Mouse (Mus musculus) adrenal gland, postnatal 14 days (tissue): ENCODE results near the gene Dnajb5. TPM values are rescaled to one million over a fixed set of nuclear protein-coding genes. Genes with fewer than 3 reads are reported as not detected.

Source experiments
- DNase-seq: peaks from one replicate; pipeline ENCODE4 v3.0.0; 2021; ENCODE audit warnings: mixed read lengths
- long read RNA-seq, 2 experiments: library from polyadenylated mRNA; stranded (forward); transcript quantifications; one replicate each; pipeline ENCODE4 v2.0.0; 2021
- total RNA-seq: library from RNA; stranded (reverse); gene quantifications from 2 replicates; pipeline ENCODE4 v1.2.3, GENCODE M21; 2021

Dnajb5 gene
- 17.6 and 18.4 TPM in 2 replicates for total RNA-seq
- long read RNA-seq, experiment 1, partial matches to known transcripts, result 4 of 7 reads
- long read RNA-seq, experiment 1, other reads (novel, unspliced or antisense), result 0 of 7 reads
- long read RNA-seq, experiment 2, partial matches to known transcripts, result 1 of 2 reads
- long read RNA-seq, experiment 2, other reads (novel, unspliced or antisense), result 1 of 2 reads

DNA sequence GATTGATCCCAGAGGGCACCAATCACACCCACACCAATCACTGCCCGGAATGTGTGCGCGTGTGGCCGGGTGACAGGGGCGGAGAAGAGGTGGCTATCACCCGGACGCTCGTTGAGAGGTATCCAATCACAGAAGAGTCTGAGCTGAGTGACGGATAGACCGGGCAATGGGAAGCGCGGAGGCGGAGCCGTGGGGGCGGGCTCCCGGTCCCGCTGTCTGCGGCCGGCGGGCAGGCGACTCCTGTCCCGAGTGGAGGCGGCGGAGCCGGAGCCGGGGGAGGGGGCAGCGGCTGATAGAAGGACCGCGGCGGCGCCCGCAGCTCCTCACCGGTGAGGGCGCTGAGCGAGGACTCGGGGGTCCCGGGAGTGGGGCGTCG is at the start of gene Dnajb5:
Gene Dnajb5, plus strand, starts transcription at position 139 of the 376 bp plus-strand sequence.
- DNase-seq, result peak; percentile 98

DNA sequence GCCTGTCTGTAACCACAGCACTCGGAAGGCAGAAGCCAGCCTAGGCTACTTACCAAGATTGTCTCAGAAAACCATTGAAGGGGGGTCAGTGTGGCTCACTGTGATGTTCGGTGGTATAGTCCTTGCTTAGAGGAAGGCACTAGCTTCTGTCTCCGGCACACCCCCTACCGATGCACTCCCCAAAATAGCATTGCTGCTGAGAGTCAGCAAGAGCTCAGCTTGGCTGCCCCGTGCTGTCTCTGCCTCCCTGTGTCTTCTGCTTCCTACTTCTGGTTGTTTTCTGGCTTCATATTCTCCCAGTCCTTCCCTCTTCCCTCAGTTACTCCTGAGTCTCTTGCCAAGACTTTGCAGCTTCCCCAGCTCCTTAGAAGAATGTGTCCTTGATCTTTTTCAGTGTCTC is 48.7 kb upstream of the Dnajb5 start:
- DNase-seq, result no peak

DNA sequence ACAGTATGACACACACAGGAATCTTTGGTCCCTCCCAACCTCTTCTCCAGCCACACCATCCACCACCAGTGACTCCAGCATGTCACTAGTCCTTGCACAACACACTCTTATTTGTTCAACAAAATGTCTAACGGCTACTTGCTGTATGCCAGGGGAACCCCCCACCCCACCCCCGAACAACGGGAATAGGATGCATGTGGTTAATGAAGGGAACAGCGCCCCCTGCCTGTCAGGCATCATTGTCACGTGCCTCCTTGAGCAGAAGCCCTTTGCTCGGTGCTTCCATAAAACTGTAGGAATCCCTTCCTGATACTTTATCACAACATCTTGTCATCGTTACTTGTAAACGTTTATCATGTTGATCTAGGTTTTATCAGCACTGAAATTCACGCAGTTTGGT is 47.4 kb upstream of the Dnajb5 start:
- peak; percentile 53 for DNase-seq

DNA sequence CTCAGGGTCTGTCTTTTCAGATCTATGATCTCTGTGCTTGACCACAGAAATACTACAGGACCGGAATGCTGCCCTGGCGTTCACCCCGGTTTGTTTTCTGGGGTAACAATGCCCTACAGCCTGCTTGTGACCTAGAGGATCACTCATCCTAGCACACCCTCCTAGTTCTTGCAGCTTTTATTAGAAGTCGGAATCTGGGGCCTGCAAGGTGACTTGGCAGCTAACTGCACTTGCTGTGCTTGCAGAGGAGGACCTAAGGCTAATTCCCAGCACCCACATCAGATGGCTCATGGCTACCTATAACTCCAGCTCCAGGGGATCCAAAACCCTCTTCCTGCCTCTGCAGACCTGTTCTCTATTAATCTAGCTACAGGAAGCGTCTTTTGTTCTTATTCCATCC is 46.9 kb upstream of the Dnajb5 start:
- no peak for DNase-seq

DNA sequence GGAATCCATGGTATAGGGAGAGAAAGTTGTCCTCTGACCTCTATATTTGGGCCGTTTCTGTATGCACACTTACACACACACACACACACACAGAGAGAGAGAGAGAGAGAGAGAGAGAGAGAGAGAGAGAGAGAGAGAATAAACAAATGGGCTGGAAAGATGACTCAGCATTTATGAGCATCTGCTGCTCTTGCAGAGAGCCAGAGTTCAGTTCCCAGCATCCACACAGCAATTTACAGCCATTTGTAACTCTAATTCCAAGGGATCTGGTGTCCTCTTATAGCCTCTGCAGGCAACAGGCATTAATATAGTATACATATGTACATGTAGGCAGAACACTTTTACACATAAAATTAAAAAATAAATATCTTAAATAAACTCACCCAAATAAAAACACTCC is 45.7 kb upstream of the Dnajb5 start:
- DNase-seq, result no peak

DNA sequence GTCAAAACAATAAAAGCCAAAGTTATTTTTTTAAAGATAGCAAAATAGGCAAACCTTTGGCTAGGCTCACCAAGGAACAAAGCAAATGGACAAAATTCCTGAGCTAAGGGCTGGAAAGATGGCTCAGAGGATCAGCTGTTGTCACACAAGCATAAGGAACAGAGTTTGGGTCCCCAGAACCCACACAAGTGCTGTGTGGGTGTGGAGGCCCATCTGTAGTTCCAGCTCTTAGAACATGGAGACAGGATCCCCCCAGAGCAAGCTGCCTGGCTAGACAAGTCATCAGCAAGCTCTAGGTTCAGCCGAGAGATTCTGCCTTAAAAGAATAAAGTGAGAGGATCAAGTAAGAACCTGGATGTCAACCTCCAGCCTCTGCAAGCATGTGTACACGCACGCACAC is 45.1 kb upstream of the Dnajb5 start:
- no peak for DNase-seq

DNA sequence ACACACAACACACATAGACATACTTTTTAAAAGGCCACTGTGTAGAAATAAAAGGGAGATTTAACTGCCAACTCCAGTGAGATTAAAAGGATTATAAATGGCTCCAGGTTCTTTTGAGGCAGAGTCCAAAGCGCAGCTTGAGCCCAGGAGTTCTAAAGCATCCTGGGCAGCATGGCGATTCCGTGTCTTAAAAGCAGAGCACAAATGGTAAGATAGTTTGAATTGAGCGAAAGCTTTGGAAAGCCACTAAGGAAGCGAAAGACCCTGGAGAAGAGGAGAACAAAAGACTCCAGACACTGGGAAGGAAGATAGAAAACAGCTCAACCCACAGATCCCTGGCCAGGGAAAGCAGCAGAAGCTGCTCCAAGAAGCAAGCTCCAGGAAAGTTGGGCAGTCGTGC is 44.6 kb upstream of the Dnajb5 start:
- no peak for DNase-seq

DNA sequence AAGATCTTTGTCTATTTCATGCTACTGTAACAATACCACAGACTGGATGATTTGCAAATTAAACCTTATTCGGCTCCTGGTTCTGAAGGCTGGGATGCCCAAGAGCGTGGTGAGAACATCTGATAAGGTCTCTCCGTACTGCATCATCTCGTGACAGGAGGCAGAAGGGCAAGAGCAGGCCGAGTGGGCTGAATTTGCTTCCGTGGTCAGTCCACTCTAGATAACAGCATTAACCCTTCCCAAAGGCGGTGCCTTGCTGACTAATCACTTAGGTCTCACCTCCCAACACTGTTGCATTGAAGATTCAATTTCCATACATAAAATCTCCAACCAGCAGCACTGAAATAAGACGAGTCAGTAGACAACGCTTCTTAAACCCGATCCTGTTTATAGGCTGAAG is 36.2 kb upstream of the Dnajb5 start:
- DNase-seq, result no peak

DNA sequence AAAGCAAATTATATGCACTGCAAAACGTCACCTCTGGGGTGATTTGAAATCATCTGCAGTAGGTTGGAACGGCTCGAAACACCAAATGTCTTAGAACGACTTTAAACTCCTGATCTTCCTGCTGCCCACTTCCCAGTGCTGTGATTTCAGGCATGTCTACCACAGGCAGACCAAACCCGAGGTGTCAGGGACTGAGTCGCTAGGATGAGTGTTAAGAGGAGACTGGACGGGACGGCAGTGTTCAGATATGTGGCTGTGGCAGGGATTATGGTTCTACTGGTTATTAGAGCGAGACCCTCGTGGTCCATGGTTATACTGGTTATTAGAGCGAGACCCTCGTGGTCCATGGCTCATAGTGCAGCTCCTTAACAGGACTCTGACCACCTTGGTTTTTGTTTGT is 34.3 kb upstream of the Dnajb5 start:
- DNase-seq, result no peak

DNA sequence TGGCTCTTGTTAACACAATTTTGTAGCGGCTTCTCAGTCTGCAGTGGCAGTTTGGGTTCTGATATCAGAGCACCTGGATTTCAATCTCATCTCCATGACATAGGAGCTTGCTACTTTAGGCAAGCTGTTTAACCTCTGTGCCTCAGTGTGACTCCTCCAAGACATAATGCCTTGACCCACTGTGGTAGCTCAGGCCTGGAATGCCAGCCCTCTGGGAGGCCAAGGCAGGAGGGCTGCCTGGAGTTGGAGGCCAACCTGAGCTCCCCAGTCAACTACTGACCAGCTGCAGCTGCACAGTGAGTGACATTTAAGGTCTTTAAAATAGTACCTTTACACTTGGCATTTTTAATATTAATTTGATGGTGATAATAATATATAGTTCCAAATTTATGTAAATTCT is 33.6 kb upstream of the Dnajb5 start:
- DNase-seq, result no peak

DNA sequence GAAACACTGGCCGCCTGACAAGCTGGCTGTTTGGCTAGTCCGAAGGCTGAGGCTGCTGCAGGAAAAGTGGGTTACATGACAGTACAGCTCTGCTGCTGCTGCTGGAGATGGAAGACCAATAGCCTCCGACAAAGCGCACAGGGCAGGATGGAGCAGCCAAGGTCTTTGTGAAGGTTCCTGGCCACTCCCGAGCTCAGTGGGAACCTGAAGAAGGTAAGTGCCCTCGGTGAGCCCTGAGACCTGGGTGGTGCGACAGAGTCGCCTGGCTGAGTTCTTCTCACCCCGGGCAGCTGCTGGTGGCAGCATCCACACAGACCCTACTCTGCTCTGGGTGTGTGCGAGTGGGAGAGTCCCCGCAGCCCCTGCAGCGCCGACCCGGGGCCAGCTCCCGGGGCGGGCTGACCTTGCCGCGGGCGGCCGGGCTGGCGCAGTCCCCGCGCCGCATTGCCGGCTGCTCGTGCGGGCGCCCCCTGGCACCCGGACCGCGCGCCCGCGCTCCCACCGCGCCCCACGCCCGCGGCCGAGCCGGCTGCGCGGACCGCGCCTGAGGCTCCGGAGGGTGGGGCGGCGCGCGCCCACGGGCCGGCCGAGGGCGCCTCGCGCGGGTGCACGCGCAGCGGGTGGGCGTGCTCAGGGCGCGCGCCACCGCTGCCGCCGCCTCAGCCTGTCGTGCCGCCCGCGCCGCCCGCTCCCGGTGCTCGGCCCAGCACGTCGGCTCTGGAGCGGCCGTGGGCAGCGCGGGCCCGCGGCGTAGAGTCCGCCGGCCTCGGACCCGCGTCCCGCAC is 32.8 kb upstream of the Dnajb5 start, which contains the start of gene Phf24:
Gene Phf24, plus strand, starts transcription at position 44 of the 785 bp plus-strand sequence.
- DNase-seq, result peak; percentile 47

DNA sequence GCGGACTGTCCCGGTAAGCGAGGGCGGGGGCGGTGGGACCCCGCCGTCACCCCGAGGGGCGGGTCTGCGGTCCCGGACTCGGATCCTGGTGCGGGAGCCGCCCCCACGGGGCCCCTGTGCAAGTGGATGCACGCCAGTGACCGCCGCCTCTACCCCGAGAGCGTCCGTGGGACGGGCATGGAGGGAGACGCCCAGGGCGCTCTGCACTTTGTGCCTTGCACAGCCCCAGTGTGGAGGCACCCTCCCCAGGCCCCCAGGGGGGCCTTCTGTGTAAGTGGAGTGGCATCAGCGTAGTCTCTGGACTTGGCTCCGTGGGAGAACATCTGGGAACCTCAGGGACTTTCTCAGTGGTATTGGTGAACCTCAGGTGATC is 32.2 kb upstream of the Dnajb5 start:
- no peak for DNase-seq

DNA sequence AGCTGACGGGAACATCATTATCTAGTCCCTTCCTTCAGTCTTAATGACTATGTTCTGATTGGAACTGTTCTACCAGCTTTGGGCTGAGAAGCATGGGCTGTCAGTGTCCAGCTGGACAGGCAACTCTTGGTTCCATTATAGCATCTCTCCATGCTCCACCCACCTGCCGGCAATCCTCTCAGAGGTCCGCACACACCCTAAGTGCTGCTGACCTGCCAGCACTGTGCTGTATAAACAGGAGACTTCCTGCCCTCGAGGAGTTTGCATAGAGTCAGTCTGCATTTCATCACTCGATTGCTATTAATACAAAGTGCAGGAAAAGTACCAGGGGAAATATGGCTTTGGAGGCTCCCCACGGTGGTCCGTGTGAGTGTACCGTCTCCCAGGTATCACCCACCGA is 28.9 kb upstream of the Dnajb5 start:
- DNase-seq, result no peak

DNA sequence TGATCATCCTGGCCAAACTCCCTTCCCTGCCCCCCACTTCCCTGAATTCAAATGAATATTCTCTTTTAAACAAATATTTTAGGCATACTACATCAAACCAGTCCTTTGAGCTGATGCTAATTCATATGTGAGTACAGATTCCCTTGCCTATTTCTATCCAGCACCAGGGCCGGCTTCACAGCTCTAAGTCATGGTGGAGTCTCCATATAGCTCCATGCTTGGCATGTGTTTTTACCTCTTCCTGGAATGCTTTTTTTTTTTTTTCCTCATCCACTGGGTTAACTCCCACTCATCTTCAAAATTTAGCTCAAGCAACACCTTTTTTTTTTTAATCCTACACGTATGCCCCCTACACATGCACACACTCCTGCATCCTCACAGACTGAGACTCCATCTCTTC is 28.1 kb upstream of the Dnajb5 start:
- DNase-seq, result no peak

DNA sequence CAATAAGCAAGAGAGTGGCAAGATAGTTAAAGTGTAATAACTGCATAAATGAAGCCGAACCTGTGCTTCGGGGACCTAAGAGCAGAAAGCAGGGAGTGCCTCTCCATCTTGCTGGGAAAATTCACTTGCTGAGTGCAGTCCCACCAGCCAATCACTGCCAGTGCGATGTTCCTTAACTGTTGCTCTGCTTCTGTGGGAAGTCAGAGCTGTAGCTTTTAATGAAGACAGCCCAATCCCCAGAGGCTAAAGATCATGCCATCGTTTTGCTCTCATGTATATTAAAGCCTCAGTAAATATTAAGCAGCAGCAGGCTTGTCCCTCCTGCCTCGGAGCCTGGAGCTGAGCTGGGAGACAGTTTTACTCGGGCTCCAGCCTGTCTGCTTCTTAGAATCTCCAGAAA is 27.6 kb upstream of the Dnajb5 start:
- no peak for DNase-seq

DNA sequence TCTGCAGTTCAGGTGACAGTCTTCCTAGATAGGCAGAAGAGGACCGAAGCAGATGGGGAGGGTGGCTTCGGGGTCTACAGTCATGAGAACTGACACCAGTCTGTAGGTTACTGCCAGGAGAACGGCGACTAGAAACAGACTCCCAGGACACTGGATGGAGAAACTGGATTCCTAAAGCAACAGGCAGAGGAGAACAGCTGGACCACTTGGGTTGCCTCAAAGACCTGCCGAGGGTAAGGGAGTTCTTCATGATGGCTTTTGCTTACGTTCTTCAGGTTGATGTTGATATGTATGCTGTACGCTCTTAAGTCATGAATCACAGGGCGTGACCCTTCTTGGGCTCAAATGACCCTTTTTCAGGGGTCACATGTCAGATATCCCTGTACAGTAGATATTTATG is 27.2 kb upstream of the Dnajb5 start:
- no peak for DNase-seq

DNA sequence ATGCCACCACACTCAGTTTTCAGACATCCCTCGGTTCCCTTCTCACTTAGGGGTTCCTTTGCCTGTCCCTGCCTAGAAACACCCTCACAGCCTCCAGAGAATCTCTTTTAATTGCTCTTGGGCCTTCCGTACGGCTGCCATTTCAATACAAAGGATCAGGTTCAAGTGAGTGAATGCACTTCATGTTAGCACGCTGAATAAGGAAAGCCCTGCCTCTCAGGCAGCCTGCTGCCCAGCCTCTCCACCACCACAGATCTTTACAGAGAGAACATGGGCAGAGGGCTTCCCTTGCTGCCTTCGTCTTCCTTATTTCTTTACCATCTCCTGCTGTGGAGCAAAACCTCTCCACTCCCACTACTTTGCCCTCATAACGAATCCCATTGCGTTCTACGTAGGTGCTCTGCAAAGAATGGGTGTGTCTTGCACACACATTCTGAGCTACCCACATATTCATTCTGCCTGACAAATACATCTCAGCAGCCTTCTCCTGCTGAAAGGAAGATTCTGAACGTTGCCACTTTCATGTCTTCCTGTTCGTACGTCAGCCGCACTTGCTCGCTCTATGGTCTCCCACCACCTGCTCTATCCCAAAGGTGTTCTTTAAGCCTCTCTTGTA is 25.4 kb upstream of the Dnajb5 start:
- no peak for DNase-seq

DNA sequence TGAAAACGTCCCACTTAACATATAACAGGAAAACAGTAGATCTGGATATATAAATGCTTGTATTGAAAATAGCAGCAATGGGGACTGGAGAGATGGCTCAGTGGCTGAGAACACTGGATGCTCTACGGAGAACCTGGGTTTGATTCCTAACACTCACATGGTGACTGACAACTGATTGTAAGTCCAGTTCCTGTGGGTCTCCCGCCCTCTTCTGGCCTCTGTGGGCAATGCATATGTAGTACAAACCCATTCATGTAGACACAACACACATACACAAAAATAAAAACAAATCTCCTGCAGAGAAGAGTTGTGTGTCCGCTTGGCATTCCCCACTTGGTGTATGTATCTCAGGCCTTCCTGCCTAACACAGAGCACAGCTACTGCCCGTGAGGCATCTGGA is 21.4 kb upstream of the Dnajb5 start:
- DNase-seq, result no peak

DNA sequence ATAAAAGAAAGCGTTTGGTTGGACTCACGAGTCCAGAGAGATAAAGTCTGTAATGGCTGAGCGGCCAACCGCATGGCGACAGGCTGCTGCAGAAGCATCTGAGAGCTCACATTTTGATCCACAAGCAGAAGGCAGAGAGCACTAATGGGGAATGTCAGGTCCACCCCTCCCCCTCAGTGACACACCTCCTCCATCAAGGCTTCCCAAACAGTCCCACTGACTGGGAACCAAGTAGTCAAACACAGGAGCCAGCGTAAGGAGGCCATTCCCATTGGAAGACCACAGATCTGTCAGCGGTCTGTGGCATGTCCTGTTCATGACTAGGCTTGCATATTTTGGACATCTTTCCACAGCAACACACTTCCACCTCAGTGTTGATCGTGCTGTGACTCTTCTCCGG is 20.7 kb upstream of the Dnajb5 start:
- DNase-seq, result no peak

DNA sequence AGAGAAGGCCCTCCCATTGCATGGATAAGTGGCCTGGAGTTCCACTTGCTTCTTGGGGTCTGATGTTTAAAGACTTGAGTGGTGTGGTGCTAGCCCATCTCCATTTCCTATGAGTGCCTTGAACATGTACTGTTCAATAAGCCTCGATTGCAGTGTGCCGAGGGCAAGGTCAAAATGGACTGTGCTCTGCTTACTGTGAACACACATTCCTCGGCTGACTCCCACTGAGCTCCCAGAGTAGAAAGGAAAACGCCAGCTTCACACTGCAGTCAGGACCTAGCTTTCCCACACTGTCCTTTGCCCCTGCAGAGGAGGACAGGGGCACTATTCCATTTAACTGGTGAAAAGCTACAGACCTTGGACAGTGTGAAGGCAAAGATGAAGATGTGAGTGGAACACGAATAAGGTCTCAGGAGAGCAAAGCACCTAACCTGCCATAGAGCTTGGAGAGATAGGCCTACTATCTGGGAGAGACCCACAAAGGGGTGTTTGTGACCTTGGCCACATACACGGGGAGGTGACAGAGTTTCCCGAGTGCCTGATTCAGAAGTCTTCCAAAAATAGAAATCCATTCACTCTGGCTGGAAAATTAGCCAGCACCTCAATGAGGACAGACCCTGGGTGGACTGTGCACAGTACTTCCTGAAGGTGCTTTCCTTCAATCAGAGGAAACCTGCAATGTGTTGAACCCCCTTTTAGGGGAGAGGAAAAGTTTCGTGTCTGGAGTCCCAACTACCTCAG is 17.2 kb upstream of the Dnajb5 start:
- DNase-seq, result no peak

DNA sequence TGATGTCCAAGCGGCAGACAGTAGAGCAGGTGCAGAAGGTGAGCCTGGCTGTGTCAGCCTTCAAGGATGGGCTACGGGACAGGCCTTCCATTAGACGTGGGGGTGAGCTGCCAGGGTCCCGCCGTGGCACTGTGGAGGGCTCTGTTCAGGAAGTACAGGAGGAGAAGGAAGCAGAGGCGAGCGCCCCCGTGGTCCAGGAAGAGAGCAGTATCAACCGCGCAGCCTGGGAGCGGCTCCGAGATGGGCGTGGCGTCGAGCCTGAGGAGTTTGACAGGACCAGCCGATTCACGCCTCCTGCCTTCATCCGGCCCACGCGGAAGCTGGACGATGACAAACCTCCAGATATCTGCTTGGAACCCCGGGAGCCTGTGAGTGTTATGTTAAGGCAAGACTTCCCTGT is 16.0 kb upstream of the Dnajb5 start:
- DNase-seq, result peak; percentile 80

DNA sequence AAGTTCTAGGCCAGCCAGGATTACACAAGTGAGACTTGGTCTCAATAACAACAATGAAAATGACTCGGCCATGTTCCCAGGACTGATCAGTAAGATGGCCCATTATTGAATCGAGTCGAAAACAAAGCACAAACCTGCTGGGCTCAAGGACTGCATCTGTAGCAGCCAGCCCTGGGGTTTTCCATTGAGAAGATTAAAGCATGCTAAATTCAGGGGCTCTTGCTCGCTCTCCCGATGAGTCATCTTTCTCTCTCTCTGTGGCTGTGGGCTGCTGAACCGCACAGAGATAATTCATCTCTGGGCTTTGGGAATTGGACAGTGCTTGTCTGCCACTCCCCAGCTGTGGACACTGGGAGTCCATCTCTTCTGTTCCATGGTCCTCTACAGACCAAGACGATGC is 8.2 kb upstream of the Dnajb5 start:
- no peak for DNase-seq

DNA sequence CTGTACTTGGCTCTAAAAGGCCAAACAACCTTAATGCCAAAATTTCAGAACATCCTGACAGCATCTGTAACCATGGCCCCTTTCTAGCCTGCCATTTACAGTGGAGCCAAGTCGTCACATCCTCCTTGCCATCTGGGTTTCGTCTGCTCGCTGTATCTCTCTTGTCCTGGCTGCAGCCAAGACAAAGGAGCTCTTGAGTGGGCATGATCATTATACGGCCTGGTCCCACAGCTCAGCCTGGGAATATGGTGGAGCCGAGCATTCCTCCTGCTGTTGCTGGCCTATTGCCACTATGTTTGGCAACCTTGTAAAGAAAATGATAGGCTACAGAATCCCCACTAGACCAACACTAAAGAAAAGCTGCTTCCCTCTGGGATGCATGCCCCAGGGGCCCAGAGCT is 6.3 kb upstream of the Dnajb5 start:
- DNase-seq, result no peak
